Mouse (Mus musculus): ENCODE data around the gene Tcf21.

DNA sequence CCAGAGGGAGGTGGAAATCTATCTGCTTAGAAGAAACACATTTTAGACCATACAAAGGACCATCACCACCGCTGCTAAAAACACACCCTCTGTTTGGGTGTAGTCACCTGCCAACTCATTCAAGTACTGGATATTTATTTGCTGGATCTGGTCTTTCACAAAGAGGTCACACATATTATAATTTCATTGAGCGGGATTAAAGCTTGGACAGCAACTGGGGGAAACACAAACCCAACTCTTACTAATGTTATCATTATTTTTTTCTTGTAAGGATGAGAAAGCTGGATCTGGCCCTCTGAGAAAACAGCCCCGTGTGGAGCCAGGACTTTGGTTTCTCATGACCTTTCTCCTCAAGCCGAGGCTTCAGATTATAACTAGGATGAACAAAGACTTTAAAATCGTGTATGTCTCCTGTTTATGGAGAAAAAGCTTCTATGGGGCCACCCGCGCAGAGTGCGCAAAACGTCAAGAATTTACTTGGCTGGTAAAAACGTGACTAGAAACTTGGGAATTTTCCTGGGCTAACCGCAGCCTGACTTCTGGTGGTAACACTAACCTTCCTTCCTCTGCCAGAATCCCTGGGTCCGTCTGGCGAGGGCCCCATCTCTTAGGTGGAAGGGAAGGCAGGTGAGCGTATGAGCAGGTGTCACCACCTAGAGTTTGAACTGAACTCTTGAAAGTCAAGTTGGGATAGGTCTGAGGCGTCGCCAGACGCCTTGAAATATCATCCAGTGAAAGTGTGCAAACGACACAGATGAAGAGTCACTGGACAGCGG, 4.3 kb downstream of the Tcf21 start:
- TF ChIP-seq CTCF (IDR thresholded peaks at IDR 0.05; ENCODE audit: extremely low read depth, insufficient read depth, insufficient read length, insufficient replicate concordance) (no peak), POLR2A (IDR thresholded peaks at IDR 0.05; ENCODE audit: low read depth, low read length) (no peak)

Measured in spleen, adult 2 months (tissue).